Mouse (Mus musculus): ENCODE measurements around the gene Ebpl.

The Ebpl gene

GRCm38 (mm10) chr14:61360131-61360980 lies at the start of gene Ebpl:
Gene Ebpl, minus strand, starts transcription at chr14:61360439.
- CTCF ChIA-PET: interaction anchor here (0.5 to 1.4 kb wide), 7 partner anchors 29 to 391 kb away, joined by 3 to 6 read pairs (median 3); no protein-coding TSS in a partner anchor
- POLR2A ChIA-PET: interaction anchor here in 2 of 4 experiments (0.5 to 2.2 kb wide), 32 partner anchors 9 to 1401 kb away, joined by 3 to 10 read pairs (median 4); partner anchors contain the start of genes Spryd7 (in 2 of the 2) and Kpna3 (in 1 of the 2)

- CTCF ChIA-PET: interaction anchor here in 1 of 4 experiments (0.7 kb wide), 1 partner anchor 916 kb away, joined by 3 read pairs; no protein-coding TSS in a partner anchor
Measured at GRCm38 (mm10) chr14:61410020-61410419, 49.8 kb upstream of the Ebpl start.

GRCm38 (mm10) chr14:61407055-61407454 lies 46.8 kb upstream of the Ebpl start:
- ChIA-PET CTCF (no interaction called here), POLR2A (no interaction called here)

More at GRCm38 (mm10) chr14:61410020-61410419, 49.8 kb upstream of the Ebpl start:
- POLR2A ChIA-PET: interaction anchor here in 2 of 4 experiments (0.6 to 2.0 kb wide), 5 partner anchors 10 to 120 kb away, joined by 3 to 7 read pairs (median 4); no protein-coding TSS in a partner anchor

- POLR2A ChIA-PET: interaction anchor here in 1 of 4 experiments (0.6 kb wide), 1 partner anchor 31 kb away, joined by 5 read pairs; no protein-coding TSS in a partner anchor
- CTCF ChIA-PET: no interaction called here
Measured at GRCm38 (mm10) chr14:61405761-61406160, 45.5 kb upstream of the Ebpl start.

GRCm38 (mm10) chr14:61404941-61405340 lies 44.7 kb upstream of the Ebpl start:
- ChIA-PET POLR2A (interaction anchor here in 1 of 4 experiments (1.1 to 1.3 kb wide), 2 partner anchors 8 to 10 kb away, joined by 3 to 4 read pairs; no protein-coding TSS in a partner anchor), CTCF (no interaction called here)

GRCm38 (mm10) chr14:61394745-61395144 lies 34.5 kb upstream of the Ebpl start:
- POLR2A ChIA-PET: interaction anchor here in 2 of 4 experiments (1.0 to 1.7 kb wide), 2 partner anchors 10 to 24 kb away, joined by 4 read pairs; no protein-coding TSS in a partner anchor
- CTCF ChIA-PET: interaction anchor here in 1 of 4 experiments (0.6 kb wide), 1 partner anchor 690 kb away, joined by 3 read pairs; no protein-coding TSS in a partner anchor

GRCm38 (mm10) chr14:61390586-61390985 lies 30.3 kb upstream of the Ebpl start:
- ChIA-PET POLR2A (interaction anchor here in 1 of 4 experiments (1.2 to 1.6 kb wide), 4 partner anchors 12 to 38 kb away, joined by 3 to 5 read pairs (median 4); no protein-coding TSS in a partner anchor), CTCF (no interaction called here)

- POLR2A ChIA-PET: interaction anchor here in 1 of 4 experiments (1.5 kb wide), 1 partner anchor 24 kb away, joined by 3 read pairs; no protein-coding TSS in a partner anchor
Measured at GRCm38 (mm10) chr14:61367290-61367689, 7.1 kb upstream of the Ebpl start.

GRCm38 (mm10) chr14:61364656-61365055 lies 4.4 kb upstream of the Ebpl start:
- CTCF ChIA-PET: no interaction called here
- POLR2A ChIA-PET: interaction anchor here in 1 of 4 experiments (0.6 kb wide), 1 partner anchor 1757 kb away, joined by 7 read pairs; no protein-coding TSS in a partner anchor

More at GRCm38 (mm10) chr14:61367290-61367689, 7.1 kb upstream of the Ebpl start:
- CTCF ChIA-PET: no interaction called here

- CTCF ChIA-PET: no interaction called here
- POLR2A ChIA-PET: no interaction called here
Measured at GRCm38 (mm10) chr14:61363734-61364133, 3.5 kb upstream of the Ebpl start.

- CTCF ChIA-PET: interaction anchor here in 1 of 4 experiments (0.6 kb wide), 1 partner anchor 50 kb away, joined by 3 read pairs; no protein-coding TSS in a partner anchor
Measured at GRCm38 (mm10) chr14:61362268-61362667, 2.0 kb upstream of the Ebpl start.

GRCm38 (mm10) chr14:61360981-61361511 lies 807 bp upstream of the Ebpl start:
- POLR2A ChIA-PET: interaction anchor here in 2 of 4 experiments (0.6 to 2.2 kb wide), 18 partner anchors 9 to 287 kb away, joined by 3 to 10 read pairs (median 4); partner anchors contain the start of genes Kpna3 (in 1 of the 2) and Spryd7 (in 1 of the 2)

More at GRCm38 (mm10) chr14:61362268-61362667, 2.0 kb upstream of the Ebpl start:
- POLR2A ChIA-PET: no interaction called here

GRCm38 (mm10) chr14:61354251-61355235 lies 5.7 kb downstream of the Ebpl start:
- ChIA-PET CTCF (no interaction called here), POLR2A (interaction anchor here in 2 of 4 experiments (0.7 to 1.7 kb wide), 2 partner anchors 37 to 64 kb away, joined by 3 read pairs; no protein-coding TSS in a partner anchor)

More at GRCm38 (mm10) chr14:61360981-61361511, 807 bp upstream of the Ebpl start:
- CTCF ChIA-PET: interaction anchor here in 2 of 4 experiments (0.7 to 1.0 kb wide), 2 partner anchors 30 to 44 kb away, joined by 3 read pairs; no protein-coding TSS in a partner anchor

- ChIA-PET POLR2A (interaction anchor here in 2 of 4 experiments (1.2 to 2.9 kb wide), 3 partner anchors 9 to 20 kb away, joined by 7 to 8 read pairs (median 7); partner anchors contain the start of gene Ebpl (in 2 of the 2)), CTCF (interaction anchor here in 1 of 4 experiments (0.9 kb wide), 1 partner anchor 20 kb away, joined by 3 read pairs; no protein-coding TSS in a partner anchor)
Measured at GRCm38 (mm10) chr14:61350808-61351207, 9.4 kb downstream of the Ebpl start.

GRCm38 (mm10) chr14:61349876-61350275 lies 10.4 kb downstream of the Ebpl start:
- POLR2A ChIA-PET: interaction anchor here in 1 of 4 experiments (2.9 kb wide), 1 partner anchor 19 kb away, joined by 7 read pairs; no protein-coding TSS in a partner anchor

GRCm38 (mm10) chr14:61346827-61347698 lies 13.2 kb downstream of the Ebpl start:
- POLR2A ChIA-PET: interaction anchor here in 1 of 4 experiments (1.2 kb wide), 1 partner anchor 13 kb away, joined by 6 read pairs; the partner anchor contains the start of gene Ebpl
- CTCF ChIA-PET: no interaction called here

More at GRCm38 (mm10) chr14:61349876-61350275, 10.4 kb downstream of the Ebpl start:
- CTCF ChIA-PET: interaction anchor here in 1 of 4 experiments (0.6 kb wide), 1 partner anchor 764 kb away, joined by 4 read pairs; no protein-coding TSS in a partner anchor

Data from embryonic stem cell, embryonic (primary cell).